Mouse (Mus musculus): ENCODE data around the gene Ccl9. TPM values are rescaled to one million over a fixed set of nuclear protein-coding genes. Genes with fewer than 3 reads are reported as not detected.

The Ccl9 gene
- total and polyA plus RNA-seq, 3 experiments = 0.67 to 0.81 TPM; not detected in 1

GRCm38 (mm10) chr11:83567311-83567710 lies 11.1 kb downstream of the Ccl9 start:
- no peak for TF ChIP-seq MAX (IDR thresholded peaks at IDR 0.05; ENCODE audit: low read length)
- TF ChIP-seq JUN (IDR thresholded peaks at IDR 0.05; ENCODE audit: insufficient read depth, low read depth, low read length) = no peak
- no peak for TF ChIP-seq POLR2A (IDR thresholded peaks at IDR 0.05; ENCODE audit: low read depth, low read length)
- TF ChIP-seq MXI1 (IDR thresholded peaks at IDR 0.05; ENCODE audit: low read depth, low read length) = no peak
- TF ChIP-seq KAT2A (IDR thresholded peaks at IDR 0.05; ENCODE audit: insufficient replicate concordance, low read length) = no peak
- TF ChIP-seq UBTF (IDR thresholded peaks at IDR 0.05; ENCODE audit: low read depth, low read length) = no peak
- TF ChIP-seq MEF2A (IDR thresholded peaks at IDR 0.05; ENCODE audit: borderline replicate concordance, low read depth, low read length) = no peak
- no peak for TF ChIP-seq HCFC1 (IDR thresholded peaks at IDR 0.05; ENCODE audit: low read depth, low read length)
- TF ChIP-seq TBP (conservative IDR thresholded peaks at IDR 0.05; ENCODE audit: low read depth, low read length) = no peak
- no peak for TF ChIP-seq MAZ (IDR thresholded peaks at IDR 0.05; ENCODE audit: low read depth, low read length)
- TF ChIP-seq CHD2 (IDR thresholded peaks at IDR 0.05; ENCODE audit: low read length) = no peak
- TF ChIP-seq ZKSCAN1 (IDR thresholded peaks at IDR 0.05; ENCODE audit: borderline replicate concordance, low read depth, low read length) = no peak
- no peak for TF ChIP-seq MAFK (IDR thresholded peaks at IDR 0.05; ENCODE audit: insufficient replicate concordance, low read length)
- no peak for TF ChIP-seq SIN3A (IDR thresholded peaks at IDR 0.05; ENCODE audit: low read length)
- TF ChIP-seq USF2 (conservative IDR thresholded peaks at IDR 0.05; ENCODE audit: low read depth, low read length) = no peak
- no peak for TF ChIP-seq RCOR1 (conservative IDR thresholded peaks at IDR 0.05; ENCODE audit: low read depth, low read length)
- no peak for TF ChIP-seq MYC (IDR thresholded peaks at IDR 0.05; ENCODE audit: low read depth, low read length)
- TF ChIP-seq RAD21 (IDR thresholded peaks at IDR 0.05; ENCODE audit: low read depth, low read length) = no peak
- no peak for TF ChIP-seq PAX5 (IDR thresholded peaks at IDR 0.05; ENCODE audit: low read length)
- TF ChIP-seq NELFE (IDR thresholded peaks at IDR 0.05; ENCODE audit: low read depth, low read length) = no peak
- Histone ChIP-seq H3K4me2 (ENCODE audit: insufficient read depth, low read depth, poor library complexity, severe bottlenecking) (no peak overlapping the region), H3K9ac (ENCODE audit: insufficient read depth, low read depth) (no peak overlapping the region), H3K27ac (ENCODE audit: insufficient read depth, low read depth) (no peak overlapping the region), H3K27me3 (replicated peaks) (peaks cover 3% of the 10 kb centered on the region), H3K4me1 (ENCODE audit: control insufficient read depth in 1 of 2, insufficient read depth in 2 of 2) (peaks cover 12 to 25% of the 10 kb centered on the region in 2 experiments), H3K79me2 (replicated peaks; ENCODE audit: control insufficient read depth, extremely low read depth, insufficient read depth, poor library complexity, severe bottlenecking) (no peaks in the 10 kb centered on the region), H3K4me3 (replicated peaks in 1 of 3; ENCODE audit: low read depth in 2 of 3, low read length in 2 of 3, poor library complexity in 1 of 3) (no peak overlapping the region), H3K36me3 (replicated peaks in 1 of 2; ENCODE audit: control insufficient read depth in 1 of 2, insufficient read depth in 1 of 2, low read length in 1 of 2) (no peaks in the 10 kb centered on the region), H3K9me3 (replicated peaks; ENCODE audit: low read length) (no peaks in the 10 kb centered on the region)
- DNase-seq (ENCODE audit: extremely low read depth) = no peak
- in situ Hi-C loops (cut with MboI; ENCODE audit: low pct_ligation_motif_present, low pct_unique_long_range_greater_than_20kb, low sequenced_read_pairs) = loop anchor here (10.0 to 25.0 kb wide), 2 partner anchors 177 to 370 kb away; partner anchors contain the start of genes Ddx52 and Wfdc21
- dilution Hi-C loops (cut with MboI; ENCODE audit: extremely low pct_ligation_motif_present, extremely low pct_unique_long_range_greater_than_20kb, low sequenced_read_pairs) = no loop called here

- Histone ChIP-seq H3K4me2 (ENCODE audit: insufficient read depth, low read depth, poor library complexity, severe bottlenecking) (no peak overlapping the region), H3K4me1 (ENCODE audit: control insufficient read depth in 1 of 2, insufficient read depth in 2 of 2) (peaks cover 9 to 21% of the 10 kb centered on the region in 2 experiments; a peak in 3 of 4 replicates), H3K36me3 (replicated peaks in 1 of 2; ENCODE audit: control insufficient read depth in 1 of 2, insufficient read depth in 1 of 2, low read length in 1 of 2) (no peaks in the 10 kb centered on the region), H3K9me3 (replicated peaks; ENCODE audit: low read length) (no peaks in the 10 kb centered on the region), H3K27ac (ENCODE audit: insufficient read depth, low read depth) (no peak overlapping the region), H3K4me3 (replicated peaks in 1 of 3; ENCODE audit: low read depth in 2 of 3, low read length in 2 of 3, poor library complexity in 1 of 3) (no peak overlapping the region), H3K9ac (ENCODE audit: insufficient read depth, low read depth) (no peak overlapping the region), H3K79me2 (replicated peaks; ENCODE audit: control insufficient read depth, extremely low read depth, insufficient read depth, poor library complexity, severe bottlenecking) (no peaks in the 10 kb centered on the region), H3K27me3 (replicated peaks) (peaks cover 3% of the 10 kb centered on the region)
- dilution Hi-C loops (cut with MboI; ENCODE audit: extremely low pct_ligation_motif_present, extremely low pct_unique_long_range_greater_than_20kb, low sequenced_read_pairs) (no loop called here), in situ Hi-C loops (cut with MboI; ENCODE audit: low pct_ligation_motif_present, low pct_unique_long_range_greater_than_20kb, low sequenced_read_pairs) (loop anchor here (10.0 to 25.0 kb wide), 2 partner anchors 178 to 371 kb away; partner anchors contain the start of genes Ddx52 and Wfdc21)
- no peak for TF ChIP-seq IRF4 (IDR thresholded peaks at IDR 0.05; ENCODE audit: low read depth, low read length)
- no peak for DNase-seq (ENCODE audit: extremely low read depth)
Observed at GRCm38 (mm10) chr11:83566617-83567016, 11.8 kb downstream of the Ccl9 start.
